Mouse (Mus musculus): ENCODE measurements at regions not wholly inside any gene's neighbourhood (a gene's known extent, or its start where the extent isn't known, plus 50 kb on each side); places are given as distances from the start of the nearest gene placed in this dataset.

- no peak for DNase-seq (ENCODE audit: low read depth, low spot score)
Observed at GRCm38 (mm10) chr8:115428022-115428421, 279.6 kb downstream of the Maf start.

GRCm38 (mm10) chr8:115427490-115427889 lies 280.1 kb downstream of the Maf start:
- no peak for DNase-seq (ENCODE audit: low read depth, low spot score)

DNA sequence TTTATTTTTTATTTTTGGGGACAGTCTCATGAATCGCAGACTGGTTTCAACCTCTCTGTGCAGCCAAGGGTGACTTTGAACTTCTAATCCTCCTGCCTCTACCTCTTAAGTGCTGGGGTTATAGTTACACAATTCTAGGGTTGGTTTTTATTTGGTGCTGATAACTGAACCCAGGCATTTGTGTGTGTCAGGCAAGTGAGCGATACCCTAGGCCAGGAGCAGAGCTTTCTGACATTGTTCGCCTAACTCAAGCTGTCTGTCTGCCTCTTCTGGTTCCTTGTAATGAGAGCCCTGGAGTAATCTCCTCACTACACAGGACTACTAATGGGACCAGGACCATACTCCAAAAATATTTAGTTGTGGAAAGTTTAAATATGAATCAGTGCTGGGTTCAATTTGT lies 281.1 kb downstream of the Maf start:
- DNase-seq (ENCODE audit: low read depth, low spot score): no peak

DNA sequence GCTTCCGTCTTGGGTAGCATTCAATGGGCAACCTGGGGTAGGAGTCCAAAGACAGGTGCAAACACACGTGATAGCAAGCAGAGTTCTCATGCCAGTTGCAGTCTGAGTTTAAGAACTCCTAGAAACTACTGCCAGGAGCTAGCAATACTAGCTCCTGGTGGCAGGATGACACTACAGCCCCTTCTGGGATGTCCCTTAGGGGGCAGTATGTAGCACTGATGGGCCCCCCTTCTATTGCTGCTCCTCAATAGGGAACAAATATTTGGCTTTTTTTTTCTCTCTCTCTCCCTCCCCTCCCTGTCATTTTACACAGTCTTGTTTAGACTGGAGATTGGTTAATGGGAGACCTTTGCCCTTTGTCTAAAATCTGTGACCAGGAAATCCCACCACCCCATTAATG lies 282.2 kb downstream of the Maf start:
- no peak for DNase-seq (ENCODE audit: low read depth, low spot score)

DNA sequence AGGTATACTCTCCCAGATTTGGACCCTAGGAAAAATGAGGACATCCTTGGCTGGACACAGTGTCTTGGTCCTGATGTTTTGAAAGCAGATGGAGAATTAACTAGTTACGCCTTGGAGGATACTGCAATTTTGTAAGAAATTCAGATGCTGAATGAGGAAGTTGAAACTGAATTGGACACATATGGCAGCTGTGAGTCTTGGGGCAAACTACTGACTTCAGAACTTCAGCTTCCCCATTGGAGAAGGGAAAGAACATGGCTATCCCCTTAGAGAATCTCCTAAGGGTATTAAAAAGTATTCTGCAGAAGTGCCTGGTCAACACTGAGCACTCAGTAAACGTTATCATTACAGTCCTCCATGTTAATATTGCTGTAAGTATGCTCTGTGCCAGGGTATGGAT lies 283.9 kb downstream of the Maf start:
- DNase-seq (ENCODE audit: low read depth, low spot score): no peak

DNA sequence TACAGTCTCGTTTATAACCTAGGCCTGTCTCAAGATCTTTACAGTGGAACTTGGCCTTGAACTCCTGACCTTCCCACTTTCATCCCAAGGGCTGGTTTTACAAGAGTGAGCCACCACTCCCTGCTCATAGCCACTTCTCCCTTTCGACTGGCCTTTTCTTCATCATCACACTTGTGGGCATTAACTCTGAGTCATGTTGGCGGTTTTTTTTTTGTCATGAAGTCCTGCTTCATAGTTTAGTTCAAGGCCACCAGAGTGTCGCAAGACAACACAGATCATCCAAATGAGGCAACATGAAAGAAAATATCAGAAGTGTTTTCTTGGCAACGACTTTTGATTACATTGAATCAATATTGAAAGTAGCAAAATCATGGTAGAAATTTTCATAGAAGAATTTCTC lies 284.5 kb downstream of the Maf start:
- DNase-seq (ENCODE audit: low read depth, low spot score): no peak

- no peak for DNase-seq (ENCODE audit: low read depth, low spot score)
Observed at GRCm38 (mm10) chr8:115420536-115420935, 287.1 kb downstream of the Maf start.

DNA sequence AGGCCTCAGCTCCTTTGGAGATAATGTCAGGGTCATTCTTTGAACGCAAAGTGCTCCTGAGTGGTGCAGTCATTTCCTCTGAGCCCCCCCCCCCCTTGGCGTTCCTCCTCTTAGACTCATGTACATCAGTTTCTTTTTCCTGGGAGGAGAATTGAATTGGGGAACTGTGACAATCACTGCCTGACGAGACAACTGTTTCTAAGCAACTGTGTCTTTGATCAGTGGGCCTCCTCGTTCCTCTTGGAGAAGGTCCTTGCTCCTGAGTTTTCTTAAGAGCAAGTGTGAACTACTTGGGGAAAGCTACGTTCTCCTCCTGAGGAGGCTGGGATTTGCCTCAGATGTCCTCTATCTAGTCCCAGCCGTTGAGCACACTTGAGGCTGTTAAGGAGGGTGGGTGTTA lies 287.5 kb downstream of the Maf start:
- no peak for DNase-seq (ENCODE audit: low read depth, low spot score)

DNA sequence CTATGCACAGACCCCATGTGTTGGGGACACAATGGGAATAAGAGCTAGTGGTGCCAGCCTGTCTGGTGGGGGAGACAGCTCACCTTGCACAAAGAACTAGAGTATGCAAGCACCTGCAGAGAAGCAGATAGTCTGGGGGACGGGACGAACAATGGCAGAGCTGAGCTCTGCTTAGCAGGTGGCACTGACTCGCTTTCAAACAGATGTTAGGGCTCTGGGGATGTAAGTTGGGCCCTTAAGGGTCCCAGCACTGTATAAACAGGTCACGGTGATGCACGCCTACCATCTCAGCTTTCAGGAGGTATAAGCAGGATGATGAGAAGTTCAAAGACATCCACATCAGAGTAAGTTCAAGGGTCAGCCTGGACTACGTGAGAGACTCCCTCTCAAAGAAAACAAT lies 289.5 kb downstream of the Maf start:
- DNase-seq (ENCODE audit: low read depth, low spot score): no peak

- DNase-seq (ENCODE audit: low read depth, low spot score): no peak
Observed at GRCm38 (mm10) chr8:115414061-115414473, 293.5 kb downstream of the Maf start.

GRCm38 (mm10) chr8:115411756-115412155 lies 295.8 kb downstream of the Maf start:
- DNase-seq (ENCODE audit: low read depth, low spot score): no peak

DNA sequence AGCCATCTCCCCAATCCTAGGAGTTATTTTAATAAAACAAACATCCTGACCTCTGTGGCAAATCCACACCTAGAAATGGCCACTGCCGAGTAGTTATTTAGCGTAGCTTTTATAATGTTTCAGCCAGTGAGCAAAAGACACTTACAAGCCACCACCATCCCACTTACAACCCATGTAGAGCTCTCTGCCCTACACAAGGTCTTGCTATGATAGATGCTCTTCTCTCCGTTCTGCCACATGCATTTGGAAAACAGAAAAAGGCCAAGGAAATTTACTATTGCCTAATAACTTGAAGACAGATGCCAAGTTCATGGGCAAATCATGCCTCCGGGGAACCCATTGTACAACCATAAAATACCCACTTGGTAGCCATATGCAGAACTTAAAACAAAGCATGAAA lies 296.5 kb downstream of the Maf start:
- no peak for DNase-seq (ENCODE audit: low read depth, low spot score)

DNA sequence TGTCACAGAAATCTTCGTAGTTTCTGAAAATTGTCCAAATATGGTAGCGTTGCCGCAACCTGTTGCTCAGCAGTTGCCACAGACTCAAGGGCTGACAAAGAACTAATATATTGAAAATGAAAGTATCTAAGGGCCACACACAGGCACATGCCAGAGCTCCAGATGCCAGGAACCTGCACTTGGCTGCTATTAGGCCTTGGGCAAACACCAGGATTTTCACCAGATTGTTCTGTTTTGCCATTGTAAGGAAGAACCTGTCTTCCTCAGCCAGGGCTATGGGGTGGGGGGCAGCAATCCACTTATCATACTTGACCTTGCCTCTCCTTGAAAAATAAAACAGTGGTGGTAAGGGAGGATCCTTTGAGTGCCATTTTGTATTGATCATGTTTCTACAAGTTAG lies 297.4 kb downstream of the Maf start:
- no peak for DNase-seq (ENCODE audit: low read depth, low spot score)

DNA sequence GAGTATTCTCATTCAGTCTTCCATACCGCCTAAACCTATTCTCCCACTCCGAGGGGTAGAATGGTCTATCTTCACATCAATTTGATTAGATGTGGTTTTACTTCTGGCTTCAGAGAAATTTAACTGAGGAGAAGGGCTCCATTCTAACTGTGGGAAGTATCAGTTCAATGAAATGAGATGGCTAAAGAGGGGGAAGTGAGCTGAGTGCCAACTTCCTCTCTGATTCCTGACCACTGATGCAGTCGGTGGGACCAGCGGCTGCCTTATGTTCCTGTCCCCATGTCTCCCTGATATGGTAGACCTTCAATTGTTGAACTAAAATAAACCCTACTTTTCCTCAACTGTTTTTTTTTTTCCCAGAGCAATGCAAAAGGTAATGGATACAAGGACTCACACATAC lies 300.1 kb downstream of the Maf start:
- no peak for DNase-seq (ENCODE audit: low read depth, low spot score)

- no peak for DNase-seq (ENCODE audit: low read depth, low spot score)
Observed at GRCm38 (mm10) chr8:115403601-115404000, 304.0 kb downstream of the Maf start.

- DNase-seq (ENCODE audit: low read depth, low spot score): no peak
Observed at GRCm38 (mm10) chr8:115402471-115403197, 305.0 kb downstream of the Maf start.
